Mouse (Mus musculus) layer of hippocampus, adult 9-11 months (tissue): ENCODE measurements around the gene 2310009B15Rik.
A peak's percentile ranks its signal among the peaks of the same experiment; 100 is the strongest.

Experiments used
- DNase-seq: peaks from one replicate; pipeline ENCODE4 v3.0.0; 2022

The 2310009B15Rik gene

GRCm38 (mm10) chr1:138856101-138856950 lies at the start of gene 2310009B15Rik:
TSS of gene 2310009B15Rik (minus strand) at chr1:138856852.
- DNase-seq: peak; percentile 63

- DNase-seq: no peak
Observed at GRCm38 (mm10) chr1:138906256-138906655, 49.6 kb upstream of the 2310009B15Rik start.

- no peak for DNase-seq
Observed at GRCm38 (mm10) chr1:138905092-138905765, 48.6 kb upstream of the 2310009B15Rik start.

GRCm38 (mm10) chr1:138903894-138904293 lies 47.2 kb upstream of the 2310009B15Rik start:
- DNase-seq: no peak

DNA sequence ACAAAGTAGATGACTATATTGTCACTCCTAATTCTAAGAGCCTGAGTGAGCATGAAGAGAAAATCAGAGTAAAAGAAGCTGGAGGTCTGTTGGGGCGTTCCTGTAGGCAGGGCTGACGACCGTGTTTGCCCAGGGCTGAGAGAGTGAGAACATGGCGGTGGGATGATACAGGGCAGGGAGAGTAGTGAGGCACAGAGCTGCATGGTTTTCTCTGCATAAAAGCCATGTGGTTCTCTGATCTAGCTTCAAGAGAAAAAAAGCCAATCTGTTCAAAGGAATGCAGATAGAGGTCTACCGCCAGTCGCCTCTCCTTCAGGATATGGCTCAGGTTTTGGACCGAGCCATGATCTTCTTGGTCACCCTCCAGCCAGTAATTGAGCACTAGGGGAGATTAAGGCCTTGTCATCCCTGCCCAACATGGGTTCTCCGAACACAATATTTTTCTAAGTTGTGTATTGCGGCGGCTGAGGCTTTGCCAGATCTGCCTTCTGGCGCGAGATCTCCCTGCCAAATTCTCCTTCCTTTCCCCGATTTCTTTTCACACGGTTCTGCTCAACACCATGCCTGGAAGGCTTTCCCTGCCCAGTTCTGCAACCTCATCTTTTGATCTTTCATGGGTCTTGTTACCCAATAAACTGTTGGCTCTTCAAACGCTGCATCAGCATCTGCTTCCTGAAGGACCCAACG lies 44.9 kb upstream of the 2310009B15Rik start:
- peak; percentile 64 for DNase-seq

DNA sequence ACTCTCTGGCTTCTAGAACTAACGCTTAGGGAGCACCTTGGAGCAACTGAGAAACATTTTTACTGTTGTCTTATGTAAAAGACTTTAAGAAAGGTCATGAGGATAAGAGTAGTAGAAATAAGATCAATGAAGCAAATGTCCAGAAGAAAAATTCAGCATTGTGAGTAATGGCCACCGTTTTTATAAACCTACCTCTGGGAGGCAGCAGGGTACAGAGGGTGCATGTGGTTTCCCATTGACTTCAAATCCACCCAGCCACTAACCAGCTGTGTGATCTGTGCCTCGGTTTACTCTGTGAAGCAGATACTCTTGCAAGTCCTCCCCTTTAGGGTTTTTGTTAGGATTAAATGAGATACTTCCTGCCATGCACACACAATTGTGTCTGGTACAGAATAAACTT lies 39.4 kb upstream of the 2310009B15Rik start:
- DNase-seq: no peak

DNA sequence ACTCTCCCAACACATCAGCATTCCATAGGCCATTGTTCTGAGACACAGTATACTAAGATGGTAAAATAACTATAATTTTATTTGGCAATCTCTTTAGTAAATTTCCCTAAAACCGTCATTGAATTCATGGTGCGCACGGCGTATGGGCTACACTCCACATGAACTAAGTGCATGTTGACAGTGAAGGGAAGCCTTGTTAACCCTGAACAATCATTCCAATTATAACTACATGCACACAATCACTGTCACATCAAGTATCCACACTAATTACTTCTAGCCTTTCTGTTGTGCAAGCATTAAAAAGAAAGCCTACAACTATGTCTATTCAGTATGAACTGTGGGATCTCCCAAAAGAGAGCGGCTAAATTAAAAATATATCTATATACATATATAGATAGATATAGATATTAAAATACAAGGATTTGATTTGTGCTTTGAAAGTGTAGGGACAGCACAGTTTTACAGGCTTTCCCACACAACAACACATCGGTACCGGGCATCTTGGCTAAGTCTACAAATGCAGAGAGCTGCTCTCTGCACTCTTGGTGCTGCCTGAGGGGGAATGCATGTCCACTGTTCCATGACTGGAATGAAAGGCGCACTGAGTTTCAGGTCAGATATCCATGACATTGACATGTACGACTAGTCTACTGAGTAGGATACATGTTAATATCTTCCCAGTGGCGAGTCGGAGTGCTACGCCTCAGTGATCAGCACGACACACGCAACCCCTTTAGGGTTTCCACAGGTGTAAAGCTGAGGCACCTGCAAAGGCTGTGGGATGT lies 21.0 kb upstream of the 2310009B15Rik start:
- DNase-seq: no peak

DNA sequence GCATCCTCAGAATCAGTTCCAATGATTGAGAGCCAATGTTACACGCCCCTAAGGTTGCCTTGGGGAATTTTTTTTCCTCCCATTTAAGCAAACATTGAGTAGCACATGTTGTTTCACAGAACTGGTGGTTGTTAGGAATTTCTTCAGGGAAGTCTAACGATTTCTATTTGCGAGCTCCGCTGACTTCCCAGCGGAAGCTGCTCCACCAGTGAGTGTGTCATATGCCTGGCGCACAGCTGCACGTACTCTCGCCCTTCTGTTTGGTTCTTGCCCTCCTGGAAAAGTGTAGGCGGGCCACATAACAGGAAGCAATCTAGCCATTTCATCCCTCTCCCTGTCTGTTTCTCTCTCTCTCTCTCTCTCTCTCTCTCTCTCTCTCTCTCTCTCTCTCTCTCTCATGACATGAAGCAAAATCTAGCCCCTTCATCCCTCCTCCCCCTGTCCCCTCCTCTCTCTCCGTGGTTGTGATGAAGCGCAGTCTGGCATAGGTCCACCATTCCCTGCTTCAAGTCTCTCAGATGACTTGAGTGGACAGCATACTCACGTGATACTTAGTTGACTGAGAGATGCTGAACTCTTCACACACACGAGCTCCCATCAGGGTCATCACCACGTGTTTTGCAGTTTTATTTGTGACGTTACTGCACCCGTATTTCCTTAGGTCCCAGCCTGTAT lies 19.9 kb upstream of the 2310009B15Rik start:
- DNase-seq: no peak

DNA sequence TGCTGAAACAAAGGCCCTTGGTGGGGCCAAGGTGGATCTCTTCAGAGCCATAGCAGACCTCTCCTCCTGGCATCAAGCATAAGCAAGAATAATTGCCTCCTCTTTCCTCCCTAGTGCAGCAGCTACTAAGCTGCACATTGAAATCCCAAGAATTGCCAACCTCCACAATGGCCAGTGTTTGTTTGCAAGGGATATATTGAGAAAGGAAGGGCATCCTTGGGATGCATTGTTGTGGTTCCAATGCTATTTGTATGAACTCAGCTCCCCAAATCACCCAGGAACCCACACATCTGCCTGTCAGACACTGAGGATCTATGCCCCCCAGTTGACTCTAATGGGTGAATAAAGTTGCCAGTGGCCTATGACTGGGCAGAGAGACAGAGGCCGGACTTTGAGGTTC lies 5.8 kb downstream of the 2310009B15Rik start:
- DNase-seq: no peak

DNA sequence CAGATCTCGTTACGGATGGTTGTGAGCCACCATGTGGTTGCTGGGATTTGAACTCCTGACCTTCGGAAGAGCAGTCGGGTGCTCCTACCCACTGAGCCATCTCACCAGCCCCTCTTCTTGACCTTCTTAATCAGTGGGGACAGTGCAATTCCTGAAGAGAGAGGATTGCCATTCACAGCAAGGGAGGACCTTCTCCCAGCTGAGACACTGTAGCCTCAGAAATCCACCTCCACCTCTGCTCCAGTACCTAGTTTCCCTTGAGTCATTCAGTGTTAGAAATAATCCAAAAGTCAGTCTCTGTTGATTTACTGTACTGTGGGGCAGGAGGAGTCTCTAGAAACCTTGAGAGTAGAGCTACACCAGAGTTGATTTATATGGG lies 6.5 kb downstream of the 2310009B15Rik start:
- DNase-seq: no peak

DNA sequence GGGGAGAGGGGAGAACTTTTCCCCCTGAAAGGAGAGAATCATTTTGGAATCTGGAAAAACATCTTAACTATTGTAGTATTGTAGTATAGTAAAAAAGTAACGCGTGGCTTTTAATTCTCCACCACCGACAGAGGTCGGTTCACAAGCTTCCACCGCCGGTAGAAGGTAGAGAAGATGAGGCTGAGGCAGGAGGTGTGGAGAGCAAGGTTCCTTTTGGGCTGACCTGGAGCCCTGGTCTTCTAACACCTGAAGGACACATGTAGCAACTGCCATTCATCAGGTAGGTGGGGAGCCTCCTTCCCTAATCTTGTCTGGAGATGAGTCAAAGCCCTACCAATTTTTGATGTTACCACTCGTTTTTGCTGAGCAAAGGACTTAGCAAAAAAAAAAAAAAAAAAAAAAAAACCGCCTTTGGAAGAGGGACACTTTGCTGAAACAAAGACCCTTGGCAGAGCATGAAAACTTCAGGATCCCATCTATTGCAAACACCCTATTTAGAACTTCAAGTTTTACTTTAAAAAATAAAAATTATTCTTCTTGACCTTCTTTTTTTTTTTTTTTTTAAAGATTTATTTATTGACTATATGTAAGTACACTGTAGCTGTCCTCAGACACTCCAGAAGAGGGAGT lies 7.0 kb downstream of the 2310009B15Rik start:
- no peak for DNase-seq

DNA sequence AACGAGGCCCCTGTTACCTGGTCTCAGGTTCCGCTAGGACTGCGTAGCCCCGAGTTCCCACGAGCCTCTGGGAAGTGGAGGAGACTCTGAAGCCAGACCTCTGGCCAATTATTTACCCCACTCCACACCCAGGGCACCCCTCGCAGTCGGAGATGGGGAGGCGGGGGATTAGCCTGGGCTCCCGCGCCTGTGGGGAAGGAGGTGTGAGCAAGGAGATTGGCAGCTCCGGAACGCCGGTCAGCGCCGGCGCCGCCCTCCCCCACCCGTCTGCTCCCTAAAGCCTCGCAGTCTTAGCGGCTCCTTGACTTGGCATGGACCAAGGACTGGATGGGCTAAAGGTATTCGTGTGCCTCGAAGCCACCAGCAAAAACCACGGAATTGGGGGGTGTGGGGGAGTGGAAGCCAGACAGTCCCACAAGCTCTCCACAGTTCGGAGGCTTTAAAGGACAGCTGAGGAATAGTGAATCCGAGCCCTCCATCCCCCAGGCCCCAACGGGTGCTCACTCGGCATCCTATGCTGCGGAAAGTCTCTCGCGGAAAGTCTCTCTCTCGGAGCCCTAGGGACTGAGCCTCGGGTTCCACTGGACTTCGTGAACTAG lies 8.0 kb downstream of the 2310009B15Rik start, which contains the start of gene Lhx9:
Gene Lhx9, minus strand, starts transcription at position 67 of the 599 bp plus-strand sequence.
- no peak for DNase-seq

GRCm38 (mm10) chr1:138848026-138848425 lies 8.6 kb downstream of the 2310009B15Rik start:
- DNase-seq: no peak

GRCm38 (mm10) chr1:138847146-138847545 lies 9.5 kb downstream of the 2310009B15Rik start:
- DNase-seq: no peak

- no peak for DNase-seq
Observed at GRCm38 (mm10) chr1:138846581-138846980, 10.1 kb downstream of the 2310009B15Rik start.

- no peak for DNase-seq
Observed at GRCm38 (mm10) chr1:138846131-138846530, 10.5 kb downstream of the 2310009B15Rik start.

GRCm38 (mm10) chr1:138845481-138845880 lies 11.2 kb downstream of the 2310009B15Rik start:
- DNase-seq: no peak

DNA sequence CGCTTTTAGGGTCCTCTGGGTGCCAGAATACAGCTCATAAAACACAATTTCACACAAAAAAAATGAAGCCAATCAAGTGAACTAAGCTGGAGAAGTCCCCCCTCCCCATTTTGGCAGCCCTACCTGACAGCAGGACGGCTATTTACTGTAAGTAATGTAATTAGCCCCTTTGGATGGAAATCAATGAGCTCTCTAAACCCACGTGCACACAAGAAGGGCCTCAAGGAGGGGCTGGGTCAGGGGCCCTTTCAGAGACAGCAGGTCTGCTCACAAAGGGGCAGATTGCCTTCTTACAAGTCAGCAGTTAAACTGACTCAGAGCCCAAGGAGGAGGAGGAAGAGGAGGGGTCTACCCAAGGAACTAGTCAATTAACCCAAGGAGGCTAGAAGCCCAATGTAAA lies 12.5 kb downstream of the 2310009B15Rik start:
- no peak for DNase-seq

DNA sequence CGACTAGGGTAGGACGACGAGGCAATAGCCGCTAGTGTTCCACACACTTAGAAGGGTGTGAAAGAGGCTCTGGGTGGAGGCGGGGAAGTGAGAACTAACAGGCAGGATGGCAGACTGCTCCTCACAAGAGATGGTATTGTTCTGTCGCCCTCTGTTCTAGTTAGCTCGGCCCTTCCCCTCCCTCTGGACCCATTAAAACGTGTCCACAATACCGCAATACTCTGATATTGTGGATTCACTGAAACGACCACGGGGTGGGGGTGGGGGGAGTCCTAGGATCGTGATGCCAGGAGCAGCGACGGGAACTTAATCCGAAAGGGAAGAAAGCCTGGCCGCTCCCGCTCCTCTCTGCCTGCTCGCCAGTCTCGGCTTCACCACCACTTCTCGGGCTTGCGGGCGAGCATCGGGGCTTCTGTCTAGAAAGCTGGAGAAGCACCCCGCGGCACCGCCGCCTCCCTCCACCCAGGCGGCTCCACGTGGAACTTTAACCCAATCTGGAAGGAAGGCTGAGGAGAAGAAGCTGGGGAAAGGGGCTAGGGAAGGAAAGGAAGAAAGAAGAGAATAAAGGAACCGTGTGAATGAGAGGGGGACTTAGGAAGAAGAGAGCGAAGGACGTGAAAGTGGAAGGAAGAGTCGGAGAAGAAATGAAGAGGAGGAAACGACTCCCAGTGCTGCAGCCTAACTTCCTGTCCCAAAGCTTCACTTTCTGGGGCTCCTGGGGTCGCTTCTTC lies 13.1 kb downstream of the 2310009B15Rik start:
- no peak for DNase-seq

- no peak for DNase-seq
Observed at GRCm38 (mm10) chr1:138842756-138843155, 13.9 kb downstream of the 2310009B15Rik start.
